Mouse (Mus musculus): ENCODE measurements around the gene Cubn. TPM values are rescaled to one million over a fixed set of nuclear protein-coding genes. Genes with fewer than 3 reads are reported as not detected.

Gene Cubn
- polyA plus RNA-seq, 1 experiment from 2014 or later = 0.40 TPM

Other genes starting within 250 kb of the Cubn start
- gene Rsu1, start 220.4 kb downstream of the Cubn start, polyA plus RNA-seq (2015; fragmentation: Nextera tagmentation; extraction: Ambion mirVana) = 85.5 and 97.5 TPM in 2 replicates
- 6.7 and 8.6 TPM in 2 replicates for gene Trdmt1, start 52.9 kb upstream of the Cubn start, polyA plus RNA-seq (2015; fragmentation: Nextera tagmentation; extraction: Ambion mirVana)
- gene Vim, start 82.1 kb upstream of the Cubn start, polyA plus RNA-seq (2015; fragmentation: Nextera tagmentation; extraction: Ambion mirVana) = 374 and 458 TPM in 2 replicates

All from hindbrain, embryonic 16.5 days (tissue).